Mouse (Mus musculus): ENCODE measurements around the gene Rexo1.

Rexo1 gene

GRCm38 (mm10) chr10:80553997-80554396 is 7.4 kb downstream of the Rexo1 start:
- no peak for DNase-seq

DNA sequence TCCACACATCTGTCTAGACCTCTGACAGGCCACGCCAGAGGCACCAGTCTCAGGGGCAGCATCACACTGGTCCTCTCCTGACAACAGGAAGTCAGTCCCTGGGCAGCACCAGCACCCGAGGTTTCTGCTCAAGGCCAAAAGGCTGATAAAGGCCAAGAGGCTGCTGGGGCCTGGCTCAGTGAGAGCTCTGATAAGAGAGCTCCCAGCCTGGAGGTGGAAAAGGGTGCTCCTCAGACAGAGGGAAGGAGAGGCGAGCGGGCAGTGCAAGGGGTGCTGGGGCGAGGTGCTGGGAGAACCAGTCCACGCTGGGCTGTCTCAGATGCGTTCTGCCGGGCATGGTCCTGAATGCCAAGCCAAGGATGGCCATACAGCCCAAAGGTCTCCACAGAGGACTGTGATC is 7.8 kb downstream of the Rexo1 start:
- no peak for DNase-seq

- DNase-seq = no peak
Observed at GRCm38 (mm10) chr10:80552364-80552763, 9.0 kb downstream of the Rexo1 start.

DNA sequence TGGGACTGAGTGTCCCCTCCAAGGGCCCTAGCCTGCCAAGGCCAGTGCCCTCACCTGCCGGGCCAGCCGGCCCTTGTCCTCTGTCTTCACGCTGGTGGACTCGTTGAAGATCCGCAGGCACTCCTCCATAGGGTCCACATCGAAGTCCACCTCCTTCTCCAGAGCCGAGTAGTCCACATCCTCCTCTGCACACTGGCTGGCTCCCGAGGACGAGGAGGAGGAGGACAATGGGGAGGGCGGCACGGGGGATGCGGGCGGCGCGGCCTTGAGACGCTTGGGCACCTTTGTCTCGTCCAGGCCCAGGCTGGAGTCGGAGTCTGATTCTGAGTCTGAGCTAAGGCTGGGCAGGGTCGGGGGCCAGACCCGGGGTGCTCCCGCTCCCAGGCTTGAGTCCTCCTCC is 12.1 kb downstream of the Rexo1 start:
- no peak for DNase-seq

DNA sequence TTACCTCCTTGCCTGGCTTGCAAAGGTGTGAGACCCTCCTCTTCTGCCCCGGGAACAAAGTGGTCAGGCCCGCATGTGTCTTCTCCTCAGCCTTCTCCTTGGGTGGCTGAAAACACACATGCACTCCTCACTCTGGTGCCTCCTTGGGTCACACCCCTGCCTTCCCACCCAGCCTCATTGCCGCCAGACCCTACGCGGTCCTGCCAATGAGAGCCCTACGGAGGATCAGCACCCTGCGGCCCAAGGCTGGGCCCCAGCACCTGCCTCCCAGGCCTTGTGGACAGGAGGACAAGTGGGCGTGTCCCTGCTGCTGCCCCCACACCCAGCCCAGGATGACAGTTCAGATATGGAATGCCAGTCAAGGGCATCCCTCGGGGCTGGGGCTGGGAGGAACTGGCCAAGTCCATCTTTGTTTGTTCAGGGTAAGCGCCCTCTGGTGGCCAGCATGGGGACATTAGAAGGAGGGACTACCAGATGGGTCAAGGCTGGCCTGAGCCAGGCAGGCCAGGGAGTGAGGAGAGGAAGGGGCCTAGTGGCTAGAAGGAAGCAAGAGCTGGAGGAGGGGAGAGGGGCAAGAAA is 12.8 kb downstream of the Rexo1 start:
- DNase-seq = peak; percentile 65

DNA sequence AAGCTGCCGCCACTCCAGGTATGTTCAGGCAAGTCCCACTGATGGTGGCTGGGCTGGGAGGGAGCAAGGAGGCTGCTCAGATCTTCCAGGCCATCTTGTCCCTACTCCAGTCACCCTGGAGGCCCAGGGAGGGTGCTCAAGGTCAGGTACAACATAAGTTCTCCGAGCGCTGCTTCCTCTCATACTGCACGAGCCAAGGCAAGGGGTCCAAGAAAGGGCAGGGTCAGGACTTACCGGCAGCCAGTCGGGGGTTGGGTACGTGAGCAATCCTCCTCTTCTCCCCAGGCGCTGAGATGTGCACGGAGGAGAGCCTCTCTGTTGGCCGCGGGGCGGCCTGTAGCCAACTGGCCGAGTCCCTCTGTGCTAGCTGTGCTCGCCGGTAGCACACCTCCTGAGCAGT is 13.8 kb downstream of the Rexo1 start:
- no peak for DNase-seq

DNA sequence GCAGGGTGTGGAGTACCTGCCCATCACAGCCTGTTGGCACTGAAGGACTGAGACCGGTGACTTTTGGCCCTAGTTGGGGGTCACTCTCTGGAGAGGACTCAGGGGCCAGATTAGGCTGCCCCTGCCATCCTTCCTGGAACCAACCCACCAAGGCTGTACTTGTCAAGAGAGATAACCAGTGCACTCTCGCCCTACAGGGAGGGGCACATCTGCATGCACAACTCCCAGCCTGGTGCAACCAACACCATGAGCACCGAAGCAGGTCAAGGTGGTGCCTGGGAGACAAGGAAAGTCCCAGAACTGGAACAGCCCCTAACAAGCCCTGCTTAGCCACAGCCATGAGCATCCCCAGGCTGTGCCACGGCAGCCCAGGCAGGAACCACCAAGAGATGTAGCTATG is 14.4 kb downstream of the Rexo1 start:
- no peak for DNase-seq

GRCm38 (mm10) chr10:80545590-80545989 is 15.8 kb downstream of the Rexo1 start:
- no peak for DNase-seq

GRCm38 (mm10) chr10:80543873-80544272 is 17.5 kb downstream of the Rexo1 start:
- no peak for DNase-seq

DNA sequence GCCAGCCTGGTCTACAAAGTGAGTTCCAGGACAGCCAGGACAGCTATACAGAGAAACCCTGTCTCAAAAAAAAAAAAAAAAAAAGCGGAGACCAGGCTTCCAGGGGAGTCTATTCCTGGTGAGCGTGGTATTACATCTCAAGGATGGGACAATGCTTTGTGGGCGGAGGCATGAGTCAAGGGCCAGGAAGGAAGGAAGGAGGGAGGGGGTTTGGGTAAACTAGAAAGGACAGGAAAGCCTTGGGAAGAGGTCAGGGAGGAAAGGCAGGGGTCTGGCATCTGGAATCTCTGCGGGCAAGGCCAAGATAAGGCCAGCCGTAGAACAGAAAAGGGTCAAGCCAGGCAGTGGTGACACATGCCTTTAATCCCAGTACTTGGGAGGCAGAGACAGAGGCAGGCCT is 21.9 kb downstream of the Rexo1 start:
- DNase-seq = no peak

- peak; percentile 40 for DNase-seq
Observed at GRCm38 (mm10) chr10:80538710-80539394, 22.5 kb downstream of the Rexo1 start, which contains the start of gene Atp8b3. Gene Atp8b3 (minus strand): TSS chr10:80539124.

- no peak for DNase-seq
Observed at GRCm38 (mm10) chr10:80538180-80538579, 23.2 kb downstream of the Rexo1 start.

GRCm38 (mm10) chr10:80535711-80536110 is 25.6 kb downstream of the Rexo1 start:
- no peak for DNase-seq

DNA sequence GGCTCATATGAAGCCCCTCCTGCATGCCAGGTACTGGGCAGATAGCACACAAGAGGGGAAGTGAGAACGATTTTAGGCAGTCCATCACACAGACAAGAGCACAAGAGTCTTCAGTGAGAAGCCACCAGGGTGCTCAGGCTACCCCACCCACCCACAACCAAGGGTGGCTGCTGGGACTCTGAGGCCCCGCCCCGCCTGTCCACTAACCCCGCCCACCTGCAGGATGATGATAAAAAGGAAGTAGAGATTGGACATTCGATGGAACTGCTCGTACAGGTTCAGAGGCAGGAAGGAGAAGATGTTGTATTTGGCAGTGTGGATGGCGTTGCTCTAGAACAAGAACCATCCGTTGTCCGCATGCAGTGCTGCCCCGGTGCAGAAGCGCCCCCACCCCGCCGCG is 26.3 kb downstream of the Rexo1 start:
- no peak for DNase-seq

GRCm38 (mm10) chr10:80533704-80534103 is 27.7 kb downstream of the Rexo1 start:
- no peak for DNase-seq

DNA sequence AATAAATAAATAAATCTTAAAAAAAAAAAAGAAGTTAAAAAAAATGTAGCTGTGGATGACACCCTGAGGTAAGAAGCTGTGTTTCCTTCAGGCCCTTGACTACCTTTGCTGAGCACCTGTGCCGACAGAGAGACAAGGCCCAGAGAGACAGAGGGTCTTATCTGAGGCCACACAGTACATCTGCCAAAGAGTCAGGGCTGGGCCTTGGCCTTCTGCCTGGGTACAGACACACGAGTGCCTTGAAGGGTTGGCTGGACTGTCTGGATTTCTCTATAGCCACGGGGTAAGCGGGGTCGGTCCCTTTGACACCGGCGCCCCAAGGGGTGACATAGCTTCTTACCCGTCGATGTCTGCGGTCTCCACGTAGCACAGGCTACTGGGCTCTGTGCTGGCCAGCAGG is 28.6 kb downstream of the Rexo1 start:
- no peak for DNase-seq

DNA sequence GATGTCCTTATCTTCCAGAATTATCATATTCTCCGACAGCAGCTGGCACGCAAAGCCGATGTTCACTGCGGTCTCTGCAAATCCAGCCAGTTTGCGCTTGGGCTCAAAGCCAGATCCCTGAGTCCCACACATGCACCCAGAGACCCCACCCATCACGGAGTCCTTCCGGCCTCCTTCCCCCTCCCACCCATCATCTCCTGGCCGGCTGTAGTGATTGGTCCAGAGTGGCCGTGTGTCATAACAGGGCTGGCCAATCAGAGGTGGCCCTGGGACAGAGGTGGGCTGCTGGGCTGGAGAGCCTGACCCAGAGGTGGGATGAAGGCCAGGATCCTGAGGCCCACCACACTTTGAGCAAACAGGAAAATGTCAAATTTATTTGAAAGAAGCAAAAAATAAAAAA is 35.2 kb downstream of the Rexo1 start:
- no peak for DNase-seq

DNA sequence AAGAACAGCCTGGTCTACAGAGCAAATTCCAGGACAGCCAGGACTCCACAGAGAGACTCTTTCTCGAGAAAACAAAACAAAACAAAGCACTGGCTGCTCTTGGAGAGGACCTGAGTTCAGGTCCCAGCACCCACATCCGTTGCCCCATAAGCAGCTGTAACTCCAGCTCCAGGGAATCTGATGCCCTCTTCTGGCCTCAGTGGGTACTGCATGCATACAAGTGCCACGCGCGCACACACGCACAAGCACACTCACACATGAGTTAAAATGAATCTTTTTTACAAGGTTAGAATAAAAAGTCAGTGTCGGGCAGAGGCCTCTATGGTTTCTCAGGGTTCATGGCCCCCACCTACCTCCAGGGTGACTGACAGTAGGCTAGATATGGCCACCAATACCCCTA is 38.1 kb downstream of the Rexo1 start:
- DNase-seq = no peak

GRCm38 (mm10) chr10:80519287-80519686 is 42.1 kb downstream of the Rexo1 start:
- DNase-seq = no peak

DNA sequence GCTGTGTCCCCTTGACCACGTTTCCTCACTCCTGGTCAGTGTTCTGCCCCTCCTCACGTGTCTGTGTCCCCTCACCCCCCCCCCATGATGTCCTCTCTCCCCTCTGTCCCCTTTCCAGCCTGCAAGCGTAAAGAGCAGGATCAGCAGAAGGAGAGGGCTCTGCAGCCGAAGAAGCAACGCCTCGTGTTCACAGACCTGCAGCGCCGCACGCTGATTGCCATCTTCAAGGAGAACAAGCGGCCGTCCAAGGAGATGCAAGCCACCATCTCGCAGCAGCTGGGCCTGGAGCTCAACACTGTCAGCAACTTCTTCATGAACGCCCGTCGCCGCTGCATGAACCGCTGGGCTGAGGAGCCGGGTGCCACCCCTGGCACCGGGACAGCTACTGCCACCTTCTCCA is 47.6 kb downstream of the Rexo1 start:
- no peak for DNase-seq

DNA sequence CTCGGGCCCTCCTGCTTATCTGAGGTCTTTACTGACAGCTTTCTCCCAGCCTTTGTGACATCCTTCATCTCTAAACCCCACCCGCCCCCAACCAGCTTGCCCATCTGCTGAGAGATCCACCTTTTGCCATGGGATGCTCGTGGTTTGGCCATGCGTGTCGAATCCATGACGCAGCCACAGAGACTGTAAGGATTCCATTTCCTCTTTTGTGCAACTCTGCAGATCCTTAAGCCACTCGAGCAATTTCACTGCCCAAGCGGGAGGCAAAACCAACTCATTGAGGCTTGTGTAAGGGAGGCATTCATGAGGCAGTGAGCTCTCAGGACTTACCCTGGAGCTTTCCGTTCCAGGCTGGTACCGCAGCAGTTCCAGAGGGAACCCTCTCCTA is 51.1 kb downstream of the Rexo1 start:
- DNase-seq = no peak

DNA sequence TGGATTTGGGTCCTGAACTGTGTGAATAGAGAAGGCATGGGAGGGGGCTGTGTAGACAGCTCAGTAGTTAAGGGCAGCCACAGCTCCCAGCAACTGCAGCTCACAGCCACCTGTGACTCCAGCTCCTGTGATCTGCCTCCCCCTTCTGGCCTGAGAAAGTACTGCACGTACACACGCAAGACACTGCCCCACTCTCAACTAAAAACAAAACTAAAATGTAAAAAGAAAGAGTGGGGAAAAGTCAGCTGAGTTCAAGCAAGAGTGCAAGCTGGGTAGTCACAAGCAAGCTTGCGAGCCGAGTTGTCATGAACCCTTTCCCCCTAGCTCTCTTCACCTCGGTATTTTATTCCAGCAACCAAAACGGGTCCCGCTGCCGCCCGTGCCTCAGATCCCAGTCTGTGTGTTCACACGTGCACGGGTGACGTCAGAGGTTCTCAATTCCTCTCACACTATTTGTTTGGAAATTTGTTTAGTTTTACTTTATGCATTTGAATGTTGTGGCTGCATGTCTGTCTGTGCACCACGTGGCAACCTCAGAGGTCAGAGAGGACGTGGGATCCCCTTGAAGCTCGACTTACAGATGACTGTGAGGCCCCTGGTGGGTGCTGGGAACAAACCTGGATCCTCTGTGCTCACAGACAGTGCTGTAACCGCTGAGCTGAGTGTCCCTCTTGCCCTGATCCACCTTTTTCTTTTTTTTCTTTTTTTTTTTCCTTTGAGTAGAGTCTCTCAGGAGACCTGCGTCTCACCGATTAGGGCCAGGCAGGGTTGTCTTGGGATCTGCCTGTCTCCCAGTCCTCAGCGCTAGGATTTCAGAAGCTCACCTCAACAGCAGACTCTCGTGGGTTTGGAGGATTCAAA is 51.7 kb downstream of the Rexo1 start:
- peak; percentile 91 for DNase-seq

GRCm38 (mm10) chr10:80506222-80506621 is 55.1 kb downstream of the Rexo1 start:
- peak; percentile 66 for DNase-seq

GRCm38 (mm10) chr10:80504724-80505123 is 56.6 kb downstream of the Rexo1 start:
- no peak for DNase-seq
